Mouse (Mus musculus) erythroblast, adult 5-6 weeks (primary cell): Measurements from ENCODE around the gene Mitf. TPM values are rescaled to one million over a fixed set of nuclear protein-coding genes. Genes with fewer than 3 reads are reported as not detected.

Experiments used
- ATAC-seq: replicated peaks from 2 replicates; pipeline ENCODE4 v1.8.0; 2016; ENCODE audit warnings: moderate number of reproducible peaks, mild to moderate bottlenecking, moderate TSS enrichment, inconsistent platforms; ENCODE audit not compliant: poor library complexity, low FRiP score, severe bottlenecking
- total RNA-seq, 2 experiments: library from RNA; stranded (forward) in 1 of 2; stranded (reverse) in 1 of 2; fragments of 150-400 nt in 1 of 2; fragments of 200-764, 138-1000 nt in 1 of 2; gene quantifications; 2 replicates each; pipeline versions ENCODE4 v1.2.3 to v1.2.4; 2015 to 2017; ENCODE audit warnings: low replicate concordance in 2 of 2

Mitf gene
- total RNA-seq, 2 experiments from 2014 or later, result 1.2 to 2.5 TPM

GRCm38 (mm10) chr6:97921591-97921990 is 114.7 kb downstream of the Mitf start:
- no peak for ATAC-seq

- ATAC-seq, result no peak
Measured at GRCm38 (mm10) chr6:97924221-97924620, 117.4 kb downstream of the Mitf start.

GRCm38 (mm10) chr6:97929051-97929450 is 122.2 kb downstream of the Mitf start:
- no peak for ATAC-seq

- no peak for ATAC-seq
Measured at GRCm38 (mm10) chr6:97929466-97929865, 122.6 kb downstream of the Mitf start.

- ATAC-seq, result no peak
Measured at GRCm38 (mm10) chr6:97937139-97937538, 130.3 kb downstream of the Mitf start.

GRCm38 (mm10) chr6:97937897-97938614 is 131.2 kb downstream of the Mitf start:
- no peak for ATAC-seq

- ATAC-seq, result no peak
Measured at GRCm38 (mm10) chr6:97940916-97941315, 134.1 kb downstream of the Mitf start.

- ATAC-seq, result no peak
Measured at GRCm38 (mm10) chr6:97950033-97950881, 143.4 kb downstream of the Mitf start.

GRCm38 (mm10) chr6:97950882-97951245 is 144.0 kb downstream of the Mitf start:
- ATAC-seq, result no peak

- ATAC-seq, result no peak
Measured at GRCm38 (mm10) chr6:97951711-97952110, 144.9 kb downstream of the Mitf start.

- no peak for ATAC-seq
Measured at GRCm38 (mm10) chr6:97952845-97953244, 146.0 kb downstream of the Mitf start.

- ATAC-seq, result no peak
Measured at GRCm38 (mm10) chr6:97956121-97956520, 149.3 kb downstream of the Mitf start.

GRCm38 (mm10) chr6:97956636-97957035 is 149.8 kb downstream of the Mitf start:
- no peak for ATAC-seq

- ATAC-seq, result no peak
Measured at GRCm38 (mm10) chr6:97958276-97958675, 151.4 kb downstream of the Mitf start.

- no peak for ATAC-seq
Measured at GRCm38 (mm10) chr6:97961776-97962175, 154.9 kb downstream of the Mitf start.

- no peak for ATAC-seq
Measured at GRCm38 (mm10) chr6:97962311-97962710, 155.5 kb downstream of the Mitf start.

- ATAC-seq, result no peak
Measured at GRCm38 (mm10) chr6:97964750-97965149, 157.9 kb downstream of the Mitf start.

GRCm38 (mm10) chr6:97981668-97982067 is 174.8 kb downstream of the Mitf start:
- ATAC-seq, result no peak

GRCm38 (mm10) chr6:97985658-97986057 is 178.8 kb downstream of the Mitf start:
- ATAC-seq, result no peak

GRCm38 (mm10) chr6:97986417-97986816 is 179.6 kb downstream of the Mitf start:
- no peak for ATAC-seq

- no peak for ATAC-seq
Measured at GRCm38 (mm10) chr6:97993507-97993906, 186.7 kb downstream of the Mitf start.
